Mouse (Mus musculus) cerebellum, postnatal 36 days (tissue): ENCODE results near the gene Defb35.
"Not testable (repeated sequence)": the region's sequence is repeated elsewhere in the genome, so short reads cannot be mapped to it uniquely, and the experiment has no call there.

Experiments used
- DNase-seq, 2 experiments: peaks; one replicate each; pipeline ENCODE4 v3.0.0; 2021 to 2022; ENCODE audit warnings: mixed read lengths in 2 of 2

Gene Defb35

DNA sequence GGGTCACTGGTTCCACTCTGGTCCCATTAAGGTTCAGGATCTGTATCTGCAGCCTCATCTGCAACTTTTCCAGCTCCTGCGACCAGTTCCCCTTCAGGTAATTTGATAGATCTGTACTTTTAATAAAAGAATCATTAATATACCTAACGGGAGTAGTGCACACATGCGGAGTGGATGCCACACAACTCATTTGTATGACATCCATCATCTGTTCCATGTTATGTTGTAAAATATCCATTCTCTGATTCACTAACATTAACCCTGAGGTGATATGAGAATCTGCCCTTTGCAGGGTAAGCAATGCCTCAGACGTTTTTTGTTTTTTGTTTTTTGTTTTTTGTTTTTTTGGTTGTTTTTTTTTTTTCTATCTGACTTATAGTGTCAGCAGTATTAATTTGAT lies at the start of gene Defb35:
Gene Defb35 (plus strand): TSS at position 301 of the 400 bp plus-strand sequence.
- DNase-seq: not testable (repeated sequence)

DNA sequence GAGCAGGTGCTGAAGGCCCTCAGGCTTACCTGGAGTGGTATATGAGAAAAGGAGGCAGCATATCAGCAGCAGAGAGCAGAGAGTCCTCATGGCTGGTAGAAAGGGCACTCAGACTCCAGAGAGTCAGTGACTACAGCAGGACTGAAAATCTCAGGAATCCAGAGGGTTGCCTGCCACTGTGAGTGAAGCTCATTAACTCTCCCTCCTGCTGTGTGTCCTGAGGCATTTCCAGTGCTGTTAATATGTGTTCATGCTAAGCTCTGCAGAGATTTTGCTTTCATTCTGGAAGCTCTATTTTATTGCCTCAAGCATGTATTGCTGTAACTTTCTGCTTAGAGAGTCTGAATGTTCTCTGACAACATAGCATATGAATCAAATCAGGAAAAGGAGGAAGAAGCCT lies 31.9 kb upstream of the Defb35 start, which contains the start of gene Defb11:
Gene Defb11 (minus strand): TSS at position 123 of the 400 bp plus-strand sequence.
- DNase-seq: not testable (repeated sequence)

DNA sequence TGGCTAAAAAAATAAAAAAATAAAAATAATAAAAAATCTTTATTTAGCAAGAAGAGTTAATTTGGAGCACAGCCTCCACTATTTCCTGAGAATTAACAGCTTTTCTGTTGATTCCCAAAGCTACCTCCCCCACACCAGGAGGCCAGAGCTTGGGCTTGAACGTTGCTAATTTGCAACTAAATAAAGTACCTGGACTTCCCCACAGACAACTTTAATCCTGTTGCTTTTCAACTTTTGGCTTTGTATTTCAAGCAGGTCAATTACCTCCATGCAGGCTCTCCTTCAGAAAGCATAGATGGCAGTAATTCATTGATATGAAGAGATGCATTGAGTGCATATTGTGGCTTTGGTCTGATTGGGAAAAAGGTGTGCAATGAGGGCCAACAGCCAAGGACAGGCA lies 26.2 kb upstream of the Defb35 start:
- DNase-seq: no peak

DNA sequence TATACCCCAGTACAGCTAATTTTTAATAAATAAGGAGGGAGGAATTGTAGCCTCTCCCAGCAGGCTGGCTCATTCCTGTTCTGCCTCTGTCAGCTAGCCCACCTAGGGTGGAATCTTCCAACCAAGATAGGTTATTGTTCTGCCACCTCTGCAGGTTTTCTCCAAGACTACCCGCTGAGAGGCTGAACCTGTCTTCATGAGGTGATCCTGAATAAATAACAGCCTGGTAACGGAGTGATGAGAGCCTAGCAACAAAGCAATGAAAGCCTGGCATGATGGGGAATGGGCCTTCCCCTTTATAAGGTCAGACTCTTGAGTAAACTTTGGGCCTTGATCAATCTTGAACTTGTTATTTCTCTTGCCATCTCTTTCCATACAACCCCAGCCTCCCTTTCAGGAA lies 25.6 kb upstream of the Defb35 start:
- no peak for DNase-seq

DNA sequence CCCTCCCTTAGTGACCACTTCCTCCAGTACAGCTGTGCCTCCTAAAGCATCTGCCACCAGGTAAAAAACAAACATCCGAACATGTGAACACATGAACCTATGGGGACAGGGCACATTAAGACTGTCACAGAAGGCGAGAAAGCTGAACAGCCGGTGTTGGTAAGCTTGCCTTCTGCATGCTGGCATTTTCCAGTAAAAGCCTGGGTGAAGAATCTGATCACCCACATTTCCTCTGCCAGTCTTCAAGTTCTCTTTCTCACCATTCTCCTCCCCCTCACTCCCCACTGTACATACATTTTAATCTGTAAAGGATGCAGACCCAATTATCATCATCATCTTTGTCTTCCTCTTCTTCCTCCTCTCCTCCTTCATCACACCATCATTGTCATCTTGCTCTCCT lies 22.5 kb upstream of the Defb35 start:
- DNase-seq: no peak

DNA sequence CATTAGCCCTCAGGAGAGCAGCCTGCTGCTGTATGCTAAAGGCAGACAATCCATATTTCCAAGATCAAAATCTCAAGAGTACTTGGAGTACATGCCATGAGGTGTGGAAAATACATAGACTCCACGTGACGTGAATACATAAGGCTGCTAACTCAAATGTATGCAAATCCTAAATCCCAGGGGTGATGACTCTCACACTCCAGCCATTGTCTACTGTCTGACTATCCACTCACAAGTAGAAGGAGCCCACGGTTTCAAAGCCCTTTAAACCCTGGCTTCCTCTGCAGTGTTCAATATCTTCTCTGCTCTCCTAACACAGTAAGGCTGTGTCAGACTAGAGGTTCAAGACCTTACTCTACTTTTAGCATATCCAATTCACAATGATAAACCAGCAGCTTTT lies 7.4 kb upstream of the Defb35 start:
- not testable (repeated sequence) for DNase-seq

DNA sequence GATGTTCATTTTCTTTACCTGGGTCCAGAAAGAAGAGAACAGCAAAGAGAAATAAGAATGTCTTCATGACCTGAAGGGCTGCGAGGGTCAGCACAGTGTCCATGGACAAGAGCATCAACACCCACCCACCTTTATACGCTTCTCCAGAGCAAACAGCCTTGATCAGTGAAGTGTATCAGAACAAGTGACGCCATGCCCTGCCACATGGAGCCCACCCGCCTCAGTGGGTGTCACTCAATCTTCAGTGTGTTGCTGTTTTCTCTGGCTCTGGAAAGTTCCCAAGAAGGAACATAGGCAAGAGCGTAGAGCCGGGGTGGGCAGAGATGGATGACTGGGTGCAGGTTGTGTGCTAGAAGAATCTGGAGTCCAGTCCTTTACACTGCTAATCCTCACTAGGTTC lies 5.5 kb upstream of the Defb35 start, which contains the start of gene Defb15:
Gene Defb15 (minus strand): TSS at position 101 of the 400 bp plus-strand sequence.
- no peak for DNase-seq

DNA sequence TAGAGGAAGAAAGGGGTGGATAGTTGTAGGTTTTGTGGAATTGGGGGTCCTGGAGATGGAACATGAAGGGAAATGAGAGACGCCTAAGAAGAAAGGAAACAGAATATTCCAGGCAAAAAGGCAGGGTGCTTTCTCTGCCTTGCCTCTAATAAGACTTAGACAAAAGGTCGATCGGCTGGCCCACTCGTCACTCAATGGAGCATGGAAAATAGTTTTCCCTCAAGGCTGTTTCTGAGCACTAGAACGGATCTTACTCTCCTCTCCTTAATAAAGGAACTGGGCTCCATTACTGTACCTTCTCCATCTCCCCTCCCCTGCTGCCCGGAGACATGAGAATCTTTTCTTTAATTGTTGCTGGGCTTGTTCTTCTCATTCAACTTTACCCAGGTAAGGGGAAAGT lies 8.3 kb downstream of the Defb35 start, which contains the start of gene Defb13:
Gene Defb13 (plus strand): TSS at position 301 of the 400 bp plus-strand sequence.
- DNase-seq: no peak

DNA sequence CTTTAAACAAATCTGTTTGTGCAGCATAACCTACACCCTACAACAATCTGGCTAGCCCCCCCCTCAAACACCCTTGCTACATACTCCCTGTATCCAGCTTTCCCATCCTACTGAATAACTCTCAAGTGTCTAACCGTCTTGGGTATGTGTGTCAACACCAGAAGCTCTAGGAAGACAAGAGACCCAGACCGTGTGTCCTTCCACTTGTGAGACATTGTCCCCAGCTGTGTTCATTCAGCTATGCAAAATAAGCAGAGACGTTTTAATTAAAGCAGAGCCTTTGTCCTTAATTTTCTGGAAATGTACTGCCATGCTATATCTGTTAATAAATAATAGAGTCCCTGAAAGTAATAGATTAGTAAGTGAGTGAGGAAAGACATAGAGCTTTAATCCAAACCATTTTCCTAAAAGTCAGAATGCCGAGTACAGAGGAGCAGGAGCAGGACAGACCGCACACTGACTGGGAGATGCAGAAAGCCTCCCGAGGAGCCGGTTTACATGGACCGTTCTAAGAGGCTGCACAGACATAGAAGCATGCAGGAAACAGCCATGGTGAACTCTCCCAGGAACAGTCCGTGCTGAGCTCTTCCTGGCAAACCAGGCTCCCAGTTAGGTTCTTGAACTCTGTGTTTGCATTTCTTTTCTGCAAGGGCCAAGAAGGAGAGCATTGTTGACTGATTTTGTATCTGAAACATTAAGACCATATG lies 9.3 kb downstream of the Defb35 start:
- no peak for DNase-seq

DNA sequence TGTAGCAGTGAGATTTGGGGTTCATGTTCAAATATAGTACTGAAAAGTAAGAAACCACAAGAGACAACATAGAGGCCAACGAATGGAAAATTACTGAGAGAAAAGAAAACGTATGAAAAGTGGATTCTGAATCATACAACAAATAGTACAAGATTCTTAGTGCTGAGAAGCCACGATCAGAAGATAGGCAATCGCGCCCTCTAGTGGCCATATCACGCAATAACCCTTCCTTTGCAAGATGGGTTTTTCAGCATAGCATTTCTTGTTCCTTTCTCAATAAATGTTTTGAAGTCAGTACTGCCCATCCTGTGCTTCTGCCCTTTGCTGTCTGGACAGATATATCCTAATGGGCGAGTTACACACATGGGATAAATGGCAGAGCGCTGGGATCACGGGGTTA lies 17.2 kb downstream of the Defb35 start:
- peak; percentile 27 to 38 for DNase-seq

DNA sequence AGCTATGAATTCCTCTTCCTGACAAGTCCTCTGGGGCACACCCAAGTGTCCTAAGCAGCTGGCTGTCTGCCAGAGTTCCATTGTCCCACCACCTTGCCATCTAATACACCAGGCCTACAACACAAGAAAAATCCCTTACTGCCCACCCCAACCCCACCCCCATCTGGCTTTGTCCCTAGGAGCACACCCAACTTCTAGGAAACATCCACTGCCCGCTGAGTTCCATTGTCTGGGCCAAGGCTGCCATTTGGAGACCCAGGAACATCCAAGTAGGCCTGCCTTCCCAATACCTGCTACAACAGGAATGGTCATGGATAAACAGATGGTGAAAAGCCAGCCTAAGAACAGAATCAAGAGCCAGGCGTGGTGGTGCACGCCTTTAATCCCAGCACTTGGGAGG lies 18.2 kb downstream of the Defb35 start:
- DNase-seq: no peak

DNA sequence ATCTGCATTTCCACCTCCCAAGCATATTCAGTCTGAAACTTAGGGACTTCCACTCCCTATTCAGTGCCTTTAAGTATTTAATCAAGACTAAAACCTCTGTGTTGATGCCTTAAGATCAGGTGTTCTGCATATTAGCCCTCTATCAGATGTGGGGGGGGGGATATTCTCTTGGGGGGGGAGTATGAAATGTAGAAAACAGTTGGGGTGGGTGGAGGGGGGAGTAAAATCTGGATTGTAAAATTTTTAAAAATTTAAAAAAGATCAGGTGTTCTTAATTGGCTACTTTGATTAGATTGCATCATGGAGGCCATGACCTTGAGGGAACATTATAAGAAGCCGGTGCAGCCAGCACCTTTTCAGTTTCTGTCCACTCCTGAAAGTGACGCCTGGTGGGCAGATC lies 20.3 kb downstream of the Defb35 start, which contains the start of gene Fam90a1a:
Gene Fam90a1a (plus strand): TSS at position 301 of the 400 bp plus-strand sequence.
- no peak for DNase-seq

DNA sequence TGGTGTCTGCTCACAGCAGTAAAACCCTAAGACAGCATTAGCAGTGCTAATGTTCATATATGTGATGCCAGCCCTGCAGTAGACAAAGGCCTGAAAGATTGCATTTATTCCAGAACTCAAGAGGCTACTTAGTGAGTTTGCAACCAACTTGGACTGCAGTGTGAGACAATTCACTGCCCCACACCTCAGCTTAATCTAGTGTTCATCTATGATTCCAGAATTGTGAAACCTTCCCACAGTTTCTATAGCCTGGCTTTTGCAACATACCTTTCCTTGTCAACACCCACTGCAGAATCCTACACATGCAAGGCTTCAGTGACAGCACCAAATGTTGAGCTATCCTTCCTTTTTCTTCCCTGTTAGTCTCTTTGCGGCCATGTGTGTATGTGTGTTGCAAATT lies 28.5 kb downstream of the Defb35 start:
- DNase-seq: no peak

DNA sequence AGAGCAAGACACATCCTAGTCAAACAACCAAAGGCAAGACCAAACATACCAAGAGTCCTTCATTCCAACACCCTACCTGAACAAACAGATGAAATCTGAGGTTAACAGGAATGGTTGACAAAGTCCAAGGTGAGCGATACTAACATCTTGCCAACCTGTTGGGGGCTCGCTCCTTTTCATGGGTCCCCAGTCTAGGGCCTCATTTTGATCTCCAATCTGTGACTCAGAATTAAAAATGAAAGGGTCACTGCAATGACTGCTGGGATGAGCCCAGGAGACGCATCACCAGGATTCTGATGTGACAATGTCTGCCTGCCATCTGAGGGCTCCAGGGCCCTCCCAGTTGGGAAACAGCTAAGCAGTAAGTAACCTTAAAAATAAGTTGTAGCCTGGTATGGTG lies 31.3 kb downstream of the Defb35 start, which contains the start of gene Ccdc70:
Gene Ccdc70 (plus strand): TSS at position 301 of the 400 bp plus-strand sequence.
- no peak for DNase-seq

DNA sequence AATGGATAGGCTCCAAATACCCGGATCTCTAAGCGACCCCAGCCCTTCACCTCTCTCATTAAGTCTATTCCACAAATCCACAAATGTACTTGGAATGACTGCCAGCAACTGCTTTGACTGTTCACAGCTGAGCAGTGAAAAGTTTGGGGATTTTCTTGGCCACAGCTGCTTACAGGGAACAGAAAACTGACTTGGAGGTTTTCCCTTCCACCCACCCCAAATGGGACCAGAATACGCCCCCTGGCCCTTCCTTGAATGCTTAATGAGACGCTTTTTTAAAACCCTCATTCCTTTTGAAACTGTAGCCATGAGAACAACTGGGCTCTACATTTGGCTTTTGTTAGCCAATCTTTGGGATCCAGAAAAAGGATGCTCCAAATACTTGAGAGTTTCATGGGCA lies 40.0 kb downstream of the Defb35 start:
- DNase-seq: no peak

DNA sequence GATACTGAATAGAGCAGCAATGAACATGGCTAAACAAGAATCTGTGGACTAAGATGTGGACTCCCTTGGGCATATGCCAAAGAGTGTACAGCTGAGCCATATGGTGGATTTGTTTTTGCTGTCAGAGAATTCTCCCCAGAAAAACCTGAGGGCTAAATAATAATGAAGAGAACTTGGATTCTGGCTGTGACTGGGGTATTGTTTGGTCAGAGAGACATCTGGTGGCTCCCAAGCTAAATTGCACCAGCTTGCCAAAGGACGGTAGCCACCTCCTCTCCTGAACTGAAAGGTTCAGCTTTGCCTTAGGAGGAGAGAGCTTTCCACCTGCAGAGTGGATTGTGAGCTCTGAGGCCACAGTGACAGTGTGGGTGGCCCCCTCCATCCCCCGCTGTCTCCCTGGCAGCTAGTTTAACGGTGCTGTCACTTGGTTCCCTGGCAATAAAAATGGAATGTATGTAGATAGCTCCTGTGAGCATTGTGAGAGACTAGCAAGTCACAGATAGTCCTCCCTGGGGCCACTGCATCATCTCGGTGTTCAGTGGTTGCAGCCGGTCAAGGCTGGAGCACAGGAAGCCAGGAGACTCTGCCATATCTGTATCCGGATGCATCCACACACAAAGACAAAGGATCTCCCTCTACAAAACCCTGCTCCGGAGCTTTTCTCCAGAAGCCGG lies 43.6 kb downstream of the Defb35 start:
- DNase-seq: peak; percentile 8 to 9
